Mouse (Mus musculus) liver, embryonic 11.5 days (tissue): ENCODE measurements around the gene Tapt1. TPM values are rescaled to one million over a fixed set of nuclear protein-coding genes. Genes with fewer than 3 reads are reported as not detected.

ENCODE experiments used
- ATAC-seq: fragments of 200-750 bp; cut with Nextera tagmentation; replicated peaks from 2 replicates; pipeline ENCODE4 v1.8.0; 2017; ENCODE audit warnings: moderate number of reproducible peaks, mild to moderate bottlenecking, moderate TSS enrichment, moderate library complexity; ENCODE audit not compliant: low FRiP score
- DNase-seq: peaks from one replicate; pipeline ENCODE4 v3.0.0-alpha.2; 2017; ENCODE audit warnings: low spot score
- H3K27ac ChIP-seq: fragments of 300-500 bp; sonication (generic); 2 replicates; pipeline ENCODE4 v1.5.1; 2014; ENCODE audit warnings: mild to moderate bottlenecking, low read depth, low read length, control low read depth
- H3K27me3 ChIP-seq: fragments of 300-500 bp; sonication (generic); replicated peaks from 2 replicates; pipeline ENCODE4 v1.6.1; 2014; ENCODE audit warnings: low read length, mixed read lengths; ENCODE audit not compliant: control insufficient read depth, insufficient read depth
- H3K36me3 ChIP-seq: fragments of 300-500 bp; sonication (generic); 2 replicates; pipeline ENCODE4 v1.6.1; 2014; ENCODE audit warnings: mild to moderate bottlenecking, low read length, moderate library complexity, mixed read lengths; ENCODE audit not compliant: control insufficient read depth, insufficient read depth
- H3K4me1 ChIP-seq: fragments of 300-500 bp; sonication (generic); replicated peaks from 2 replicates; pipeline ENCODE4 v1.6.1; 2014; ENCODE audit warnings: low read length, mixed read lengths; ENCODE audit not compliant: control insufficient read depth, insufficient read depth
- H3K4me2 ChIP-seq: fragments of 300-500 bp; sonication (generic); 2 replicates; pipeline ENCODE4 v1.6.1; 2014; ENCODE audit warnings: mild to moderate bottlenecking, control low read depth, moderate library complexity
- H3K4me3 ChIP-seq: fragments of 300-500 bp; sonication (generic); 2 replicates; pipeline ENCODE4 v1.5.1; 2014; ENCODE audit warnings: low read depth, low read length, control low read depth
- H3K9ac ChIP-seq: fragments of 300-500 bp; sonication (generic); 2 replicates; pipeline ENCODE4 v1.6.1; 2014; ENCODE audit warnings: low read depth, low read length, control low read depth
- H3K9me3 ChIP-seq: fragments of 300-500 bp; sonication (generic); 2 replicates; pipeline ENCODE4 v1.6.1; 2016; ENCODE audit warnings: low read length, inconsistent platforms, mixed read lengths; ENCODE audit not compliant: control insufficient read depth
- WGBS: fragments of 180-500 bp; shearing (Covaris S2); extraction: QIAGEN DNeasy Blood & Tissue Kit; methylation state at CpG from one replicate; pipeline ENCODE4 v1.1.7; 2014; 5-methylcytosine and 5-hydroxymethylcytosine counted together
- polyA plus RNA-seq: library from polyadenylated mRNA; unstranded; fragments of >200 nt; fragmentation: Nextera tagmentation; extraction: Ambion mirVana; gene quantifications from 2 replicates; pipeline ENCODE4 v1.2.1, GENCODE M21; 2014

Gene Tapt1
- polyA plus RNA-seq, 1 experiment from 2014 or later: 49.7 TPM

DNA sequence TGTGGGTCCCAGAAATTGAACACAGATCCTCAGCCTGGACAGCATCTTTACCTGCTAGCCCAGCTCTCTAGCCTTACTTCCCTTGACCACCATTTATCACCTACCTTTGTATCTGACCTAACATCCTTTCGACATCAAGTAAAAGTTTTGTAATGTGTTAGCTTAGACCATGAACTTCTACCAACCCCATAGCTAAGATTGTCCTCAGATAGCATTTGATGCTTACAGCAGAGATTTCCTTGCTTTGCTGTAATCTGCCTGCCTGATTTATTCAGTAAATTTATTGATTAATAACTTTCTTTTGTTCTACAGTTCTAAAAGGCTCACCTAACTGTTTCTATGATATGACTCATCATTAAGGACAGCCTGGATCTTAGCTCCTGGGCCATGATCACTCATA lies 15.3 kb upstream of the Tapt1 start:
- 0 out of 2 replicates have a peak, but pooled peaks cover 6% of the 10 kb centered on the region for H3K4me1 ChIP-seq
- no peaks in the 10 kb centered on the region for H3K9me3 ChIP-seq
- DNase-seq (no peak), ATAC-seq (no peak)
- no peak overlapping the region for H3K4me2 ChIP-seq
- 78% methylated on average over 1 of the region's 1 CpGs for WGBS
- no peaks in the 10 kb centered on the region for H3K27me3 ChIP-seq
- no peak overlapping the region for H3K4me3 ChIP-seq
- H3K36me3 ChIP-seq: no peaks in the 10 kb centered on the region
- H3K9ac ChIP-seq: no peak overlapping the region
- no peak overlapping the region for H3K27ac ChIP-seq

DNA sequence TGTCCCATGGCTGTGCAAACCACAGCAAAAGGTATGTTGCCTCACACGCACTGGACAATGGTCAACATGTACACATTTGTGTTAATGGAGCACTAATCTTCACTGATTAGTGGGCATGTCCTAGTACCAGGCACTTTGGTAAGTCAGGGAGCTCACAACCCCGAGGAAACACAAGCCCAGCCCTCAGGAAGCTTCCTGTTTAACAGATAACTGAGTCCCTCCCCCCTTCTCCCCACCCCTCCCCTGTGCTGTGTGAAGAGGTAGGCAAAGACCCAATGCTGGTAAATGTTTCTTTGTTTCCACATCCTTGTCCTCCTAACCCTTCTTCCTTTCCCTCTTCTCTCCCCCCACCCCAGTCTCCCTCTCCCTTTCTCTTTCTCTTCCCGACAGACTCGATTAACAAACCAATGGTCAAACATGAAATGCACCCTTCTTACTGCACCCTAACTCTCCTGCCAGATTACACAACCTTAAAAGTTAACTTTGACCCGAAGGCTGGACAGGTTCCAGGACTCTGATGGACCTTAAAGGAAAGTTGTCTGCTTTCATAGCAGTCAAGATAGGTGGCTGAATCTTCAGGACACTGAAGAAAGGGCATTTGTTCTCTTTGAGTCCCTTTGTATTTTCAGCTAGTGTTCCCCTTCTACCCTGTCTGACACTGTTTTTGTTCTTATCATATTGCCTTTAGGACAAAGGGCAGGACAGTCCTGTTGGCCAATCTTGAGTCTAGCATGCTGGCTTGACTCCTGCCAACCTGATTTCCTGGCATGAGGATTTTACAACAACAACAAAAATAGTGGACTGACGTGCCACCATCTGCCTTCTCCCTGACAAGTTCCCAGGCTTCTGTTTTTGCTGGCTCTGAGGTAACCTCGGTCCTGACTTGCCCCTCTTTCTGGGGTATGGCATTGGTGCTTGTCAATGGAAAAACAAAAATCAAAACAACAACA lies 13.0 kb upstream of the Tapt1 start:
- H3K4me1 ChIP-seq: 0 out of 2 replicates have a peak, but pooled peaks cover 6% of the 10 kb centered on the region
- H3K4me3 ChIP-seq: no peak overlapping the region
- H3K9me3 ChIP-seq: no peaks in the 10 kb centered on the region
- ATAC-seq: peak; percentile 56; the same call in 1 of the 2 replicates
- H3K27ac ChIP-seq: no peak overlapping the region
- H3K36me3 ChIP-seq: peaks cover 2% of the 10 kb centered on the region; the same call in 1 of the 2 replicates
- H3K27me3 ChIP-seq: no peaks in the 10 kb centered on the region
- H3K4me2 ChIP-seq: no peak overlapping the region
- 36% methylated on average over 7 of the region's 7 CpGs for WGBS
- no peak overlapping the region for H3K9ac ChIP-seq
- DNase-seq: no peak

DNA sequence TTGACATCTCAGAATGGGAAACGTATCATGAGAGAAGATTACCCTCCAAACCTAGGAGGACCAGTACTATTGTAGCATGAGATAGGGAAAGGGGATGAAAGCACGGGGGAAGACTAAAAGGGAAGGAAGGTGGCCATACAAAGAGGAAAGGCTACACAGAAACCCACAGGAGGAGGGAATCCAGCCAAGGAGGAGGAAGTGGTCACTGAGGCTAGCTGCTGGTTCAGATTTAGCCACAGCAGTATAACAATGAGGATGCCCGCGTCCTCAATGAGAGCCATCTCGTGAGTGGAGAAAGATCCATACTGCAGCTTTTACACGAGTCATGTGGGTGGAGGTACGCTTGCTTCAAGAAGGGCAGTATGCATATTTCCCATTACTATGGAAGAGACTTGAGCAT lies 11.8 kb upstream of the Tapt1 start:
- H3K4me1 ChIP-seq: 0 out of 2 replicates have a peak, but pooled peaks cover 6% of the 10 kb centered on the region
- no peak overlapping the region for H3K27ac ChIP-seq
- no peaks in the 10 kb centered on the region for H3K27me3 ChIP-seq
- H3K4me2 ChIP-seq: no peak overlapping the region
- no peak overlapping the region for H3K4me3 ChIP-seq
- DNase-seq (no peak), ATAC-seq (no peak)
- no peak overlapping the region for H3K9ac ChIP-seq
- 37% methylated on average over 7 of the region's 7 CpGs for WGBS
- no peaks in the 10 kb centered on the region for H3K9me3 ChIP-seq
- H3K36me3 ChIP-seq: peaks cover 2% of the 10 kb centered on the region; the same call in 1 of the 2 replicates

DNA sequence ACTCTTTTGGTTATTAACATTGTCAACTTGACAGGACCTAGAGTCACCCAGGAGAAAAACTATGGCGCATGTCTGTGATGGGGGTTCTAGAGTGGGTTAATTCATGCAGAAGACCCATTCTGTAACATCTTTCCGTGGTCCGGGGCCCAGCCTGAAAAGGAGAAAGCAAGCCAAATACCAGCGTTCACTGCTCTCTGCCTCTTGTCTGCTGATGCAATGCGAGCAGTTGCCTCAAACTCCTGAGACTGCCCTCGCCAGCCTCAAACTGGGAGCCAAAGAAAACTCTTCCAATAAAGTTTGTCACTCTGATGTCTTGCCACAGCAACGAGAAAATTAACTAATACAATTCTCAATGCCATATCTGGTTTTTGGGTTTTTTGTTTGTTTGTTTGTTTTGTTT lies 8.2 kb upstream of the Tapt1 start:
- no peak for DNase-seq
- H3K4me3 ChIP-seq: no peak overlapping the region
- no peak overlapping the region for H3K4me2 ChIP-seq
- no peak for ATAC-seq
- no peak overlapping the region for H3K27ac ChIP-seq
- WGBS: 94% methylated on average over 7 of the region's 7 CpGs
- no peak overlapping the region for H3K9ac ChIP-seq
- H3K9me3 ChIP-seq: no peaks in the 10 kb centered on the region
- H3K27me3 ChIP-seq: no peaks in the 10 kb centered on the region
- H3K4me1 ChIP-seq: 0 out of 2 replicates have a peak, but pooled peaks cover 6% of the 10 kb centered on the region
- peaks cover 2% of the 10 kb centered on the region; the same call in 1 of the 2 replicates for H3K36me3 ChIP-seq

DNA sequence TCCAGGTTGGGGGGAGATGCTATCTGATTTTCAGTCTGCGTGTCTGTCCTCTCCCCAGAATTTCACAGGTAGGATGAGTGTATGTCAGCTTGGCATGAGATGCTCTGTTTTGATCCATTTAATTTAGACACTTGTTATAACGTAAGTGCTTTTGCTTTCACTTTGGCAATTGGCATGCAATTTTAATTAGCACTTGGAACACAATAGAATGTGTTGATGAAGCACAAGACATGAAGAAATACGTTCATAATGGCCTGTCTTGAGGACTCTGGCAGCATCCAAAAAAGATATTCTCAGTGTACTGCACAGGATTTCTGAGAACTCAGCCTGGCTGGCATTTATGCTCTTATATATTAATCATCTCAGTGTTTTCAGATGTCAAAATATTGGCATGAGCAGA lies 7.5 kb upstream of the Tapt1 start:
- H3K9me3 ChIP-seq: no peaks in the 10 kb centered on the region
- no peak overlapping the region for H3K4me3 ChIP-seq
- 93% methylated on average over 3 of the region's 3 CpGs for WGBS
- H3K27ac ChIP-seq: no peak overlapping the region
- ATAC-seq (no peak), DNase-seq (no peak)
- H3K27me3 ChIP-seq: no peaks in the 10 kb centered on the region
- H3K9ac ChIP-seq: no peak overlapping the region
- H3K4me2 ChIP-seq: no peak overlapping the region
- peaks cover 2% of the 10 kb centered on the region; the same call in 1 of the 2 replicates for H3K36me3 ChIP-seq
- peaks cover 6% of the 10 kb centered on the region for H3K4me1 ChIP-seq

DNA sequence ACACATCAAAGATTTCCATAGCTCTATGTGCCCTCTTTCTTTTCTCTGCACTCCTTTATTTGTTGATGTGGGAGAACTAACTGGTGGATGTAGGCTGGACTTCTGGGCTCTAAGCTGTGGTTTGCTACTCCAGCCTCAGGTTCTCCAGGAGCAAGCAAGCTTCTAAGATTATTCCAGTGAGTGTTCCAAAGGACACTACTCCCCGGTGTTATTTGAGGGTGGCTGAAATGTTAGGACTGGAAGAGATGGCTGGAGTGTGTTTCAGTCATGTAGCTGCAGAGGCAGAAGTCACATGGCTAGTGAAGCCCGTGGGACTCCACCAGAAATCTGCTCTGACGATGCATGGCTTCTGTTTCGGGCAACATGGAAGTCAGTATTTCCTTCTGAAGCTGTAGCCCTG lies 2.3 kb upstream of the Tapt1 start:
- Histone ChIP-seq H3K4me2 (no peak overlapping the region), H3K4me3 (no peak overlapping the region), H3K36me3 (no peaks in the 10 kb centered on the region), H3K9me3 (no peaks in the 10 kb centered on the region), H3K27me3 (no peaks in the 10 kb centered on the region), H3K9ac (no peak overlapping the region), H3K27ac (no peak overlapping the region), H3K4me1 (peaks cover 20% of the 10 kb centered on the region)
- ATAC-seq (no peak), DNase-seq (no peak)
- WGBS: 86% methylated on average over 4 of the region's 4 CpGs

DNA sequence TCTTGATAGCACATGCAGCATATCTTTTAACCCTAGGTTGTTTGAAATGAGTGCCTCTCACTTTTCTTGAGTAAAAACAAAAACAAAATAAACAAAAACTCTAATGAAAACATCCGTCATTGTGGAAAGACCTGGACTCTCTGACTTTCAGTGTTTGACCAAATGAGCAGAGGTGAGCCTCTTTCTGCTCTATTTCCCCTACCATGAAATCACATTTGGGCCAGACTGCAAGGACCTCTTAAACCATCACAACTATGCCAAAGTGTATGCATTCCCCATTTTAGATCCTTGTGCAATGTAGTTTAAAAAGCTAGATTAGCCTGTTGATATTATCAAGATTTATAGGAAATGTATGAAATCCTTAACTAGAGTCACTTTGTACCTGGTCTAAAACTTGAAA lies 1.9 kb upstream of the Tapt1 start:
- Histone ChIP-seq H3K9me3 (no peaks in the 10 kb centered on the region), H3K27me3 (no peaks in the 10 kb centered on the region), H3K9ac (no peak overlapping the region), H3K4me3 (no peak overlapping the region), H3K4me2 (peak overlapping the region; percentile 77), H3K4me1 (peaks cover 25% of the 10 kb centered on the region), H3K36me3 (no peaks in the 10 kb centered on the region), H3K27ac (no peak overlapping the region)
- ATAC-seq (no peak), DNase-seq (no peak)
- WGBS: 65% methylated on average over 1 of the region's 1 CpGs

DNA sequence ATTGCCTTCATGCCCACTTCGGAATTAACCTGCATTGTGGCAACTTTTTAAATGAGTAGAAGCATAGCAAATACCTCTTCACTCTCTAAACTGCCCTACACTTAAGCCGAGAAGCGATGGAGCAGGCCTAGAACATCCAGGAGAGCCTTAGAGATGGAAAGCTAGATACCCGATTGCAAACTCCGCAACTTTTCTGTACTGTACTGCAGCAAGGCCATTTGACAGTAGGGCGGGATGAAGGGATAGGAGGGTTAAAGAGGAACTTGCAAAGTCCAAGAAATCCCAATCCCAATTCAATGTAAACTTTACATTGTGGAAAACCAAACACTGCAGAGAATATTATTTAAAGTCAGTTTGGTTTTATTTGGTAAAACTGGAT lies 1.0 kb upstream of the Tapt1 start:
- Histone ChIP-seq H3K27ac (peak overlapping the region; percentile 88), H3K27me3 (no peaks in the 10 kb centered on the region), H3K4me1 (peaks cover 31% of the 10 kb centered on the region), H3K36me3 (no peaks in the 10 kb centered on the region), H3K9me3 (no peaks in the 10 kb centered on the region), H3K4me3 (peak overlapping the region; percentile 96), H3K4me2 (peak overlapping the region; percentile 77), H3K9ac (peak overlapping the region; percentile 97)
- no peak for ATAC-seq
- 10% methylated on average over 6 of the region's 6 CpGs for WGBS
- no peak for DNase-seq
